Mouse (Mus musculus) lung, adult 18-20 months (tissue): Measurements from ENCODE around the gene Trim75.
A peak's percentile ranks its signal among the peaks of the same experiment; 100 is the strongest.

ENCODE experiments used
- DNase-seq, 2 experiments: peaks; one replicate each; pipeline ENCODE4 v3.0.0; 2022; ENCODE audit warnings: mixed read lengths in 2 of 2

The Trim75 gene

DNA sequence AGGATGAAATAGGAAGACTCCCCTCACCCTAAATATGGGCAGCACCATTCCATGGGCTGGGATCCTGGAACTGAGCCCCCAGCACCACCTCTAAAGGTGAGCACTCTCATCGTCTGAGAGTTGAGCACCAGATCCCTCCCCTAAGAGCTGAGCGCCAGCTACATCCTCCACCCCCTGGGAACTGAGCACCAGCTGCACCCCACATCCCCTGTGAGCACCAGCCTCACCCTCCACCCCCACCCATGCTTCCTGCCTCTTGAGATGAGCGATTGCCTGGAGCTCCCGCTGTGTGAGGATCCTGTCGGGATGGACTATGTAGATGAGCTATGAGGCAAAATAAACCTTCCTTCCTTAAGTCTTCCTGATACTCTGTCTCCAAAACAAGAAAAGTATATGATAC lies 44.7 kb downstream of the Trim75 start:
- no peak for DNase-seq

- DNase-seq: peak; percentile 66 to 71
Measured at GRCm38 (mm10) chr8:64941495-64941894, 46.1 kb downstream of the Trim75 start.

GRCm38 (mm10) chr8:64941019-64941418 lies 46.6 kb downstream of the Trim75 start:
- DNase-seq: no peak

DNA sequence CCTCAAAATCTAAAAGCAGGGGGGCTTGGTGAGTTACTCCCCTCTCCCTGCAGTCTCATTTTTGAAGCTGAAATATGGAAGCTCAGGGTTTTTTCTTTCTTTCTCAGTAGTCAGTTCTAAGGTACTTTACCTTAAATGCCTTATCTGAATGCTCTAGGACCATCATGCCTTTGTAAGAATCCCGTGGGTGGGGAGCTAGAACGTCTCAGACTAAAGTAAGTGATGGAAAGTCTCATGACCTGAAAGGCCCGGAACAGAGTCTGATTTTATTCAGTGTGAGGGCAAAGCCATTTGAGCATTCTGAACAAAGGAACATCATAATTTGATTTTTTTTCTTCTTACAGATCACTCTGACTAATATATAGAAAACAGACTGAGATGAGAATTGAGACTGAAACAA lies 52.6 kb downstream of the Trim75 start:
- DNase-seq: no peak
